Mouse (Mus musculus) cerebellum, postnatal 10 days (tissue): Measurements from ENCODE around the gene Xxylt1.

Source experiments
- DNase-seq, 2 experiments: peaks; one replicate each; pipeline ENCODE4 v3.0.0; 2021; ENCODE audit warnings: mixed read lengths in 2 of 2

Xxylt1 gene

DNA sequence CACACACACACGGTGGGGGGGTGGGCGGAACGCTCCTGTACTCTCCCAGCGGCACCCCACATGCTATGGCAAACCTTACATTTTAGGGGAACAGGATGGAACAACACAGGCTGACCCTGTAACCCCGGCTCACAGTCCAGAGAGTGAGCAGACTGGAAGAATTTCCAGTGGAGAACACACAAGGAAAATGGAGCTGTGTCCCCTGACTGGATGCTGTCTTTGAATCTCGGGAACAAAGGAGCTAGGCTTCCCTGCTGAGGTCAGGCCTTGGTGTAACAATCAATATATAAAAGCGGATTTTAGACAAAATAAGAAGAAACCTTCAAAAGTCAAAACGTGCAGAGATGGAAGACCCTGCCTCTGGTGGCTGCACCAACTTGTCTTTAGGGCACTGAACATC is 57.4 kb downstream of the Xxylt1 start:
- no peak for DNase-seq

GRCm38 (mm10) chr16:31022287-31022686 is 58.9 kb downstream of the Xxylt1 start:
- no peak for DNase-seq

DNA sequence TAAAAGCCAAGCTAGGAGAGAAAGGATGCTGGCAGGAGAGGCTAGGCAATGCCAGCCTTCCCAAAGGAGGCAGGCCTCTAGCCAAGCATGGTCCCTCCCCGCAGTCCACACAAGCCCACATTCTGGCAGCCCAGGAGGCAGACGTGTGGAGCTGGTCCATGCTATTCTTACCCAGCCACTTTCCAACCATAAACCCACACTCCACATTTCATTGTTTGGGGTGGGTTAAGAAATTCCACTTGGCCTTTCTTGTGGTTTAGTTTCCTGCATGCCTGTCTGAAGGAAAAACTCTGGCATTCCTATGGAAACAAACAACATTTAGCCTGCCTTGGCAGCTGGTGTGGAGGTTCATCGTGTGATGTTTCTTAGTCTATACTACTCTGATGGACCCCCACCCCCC is 61.7 kb downstream of the Xxylt1 start:
- peak; percentile 40 to 62 for DNase-seq

- no peak for DNase-seq
These were observed 63.4 kb downstream of the Xxylt1 start for GRCm38 (mm10) chr16:31017687-31018413.

GRCm38 (mm10) chr16:31016669-31017068 is 64.6 kb downstream of the Xxylt1 start:
- DNase-seq = no peak

DNA sequence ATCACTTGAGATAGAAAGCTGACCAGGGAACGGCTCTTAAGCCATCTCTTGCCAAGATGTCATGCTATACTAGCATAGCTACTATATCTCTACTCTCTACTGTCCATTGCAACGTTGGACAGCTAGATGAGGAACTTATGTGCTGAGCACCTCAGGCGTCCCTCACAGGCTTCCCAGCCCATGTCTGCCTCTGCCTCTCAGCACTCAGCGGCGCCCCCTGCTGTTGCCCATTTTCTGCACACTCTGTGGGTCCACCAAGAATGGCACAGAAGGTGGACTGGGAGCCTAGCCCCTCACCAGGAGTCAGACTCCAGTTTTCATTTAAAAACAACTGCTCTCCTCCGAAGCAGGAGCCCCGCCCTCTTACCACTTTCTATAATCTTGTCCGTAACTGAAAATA is 65.1 kb downstream of the Xxylt1 start:
- peak; percentile 60 to 61 for DNase-seq

DNA sequence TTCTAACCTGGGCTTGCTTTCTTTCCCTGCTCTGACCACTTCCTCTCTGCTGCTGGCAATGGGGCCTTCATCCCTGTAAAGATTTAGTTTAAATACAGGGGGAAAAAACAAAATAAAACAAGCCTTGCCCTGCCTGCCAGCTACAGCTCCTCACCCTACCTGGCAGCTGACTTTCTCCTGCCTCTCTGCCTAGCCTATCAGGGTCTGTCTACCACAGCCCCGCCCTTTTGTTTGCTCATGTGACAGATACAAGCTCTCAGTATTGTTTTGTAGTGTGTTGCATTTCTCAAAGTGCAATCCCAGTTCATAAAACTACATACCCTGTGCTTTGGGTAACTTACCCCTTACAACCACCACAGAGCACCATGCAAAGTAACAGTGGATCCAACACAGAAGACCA is 66.0 kb downstream of the Xxylt1 start:
- DNase-seq = no peak

DNA sequence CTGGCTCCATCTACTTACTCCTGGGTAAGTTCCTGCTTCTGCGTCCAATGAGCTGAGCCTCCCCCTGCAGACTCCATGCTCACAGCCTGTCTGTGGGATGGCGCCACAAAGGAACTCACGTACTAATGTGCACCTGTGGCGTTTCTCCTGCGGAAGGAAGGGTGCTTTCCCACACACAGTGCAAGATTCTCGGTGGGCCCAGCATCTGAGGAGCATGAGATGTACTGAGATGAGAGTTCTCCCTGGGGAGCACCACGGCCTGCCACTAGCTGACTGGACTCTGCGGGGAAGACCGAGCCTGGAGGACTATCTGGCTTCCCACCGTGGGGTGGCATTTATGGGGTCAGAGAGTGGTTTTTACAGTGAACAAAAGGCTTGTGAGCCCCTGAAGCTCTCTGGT is 69.0 kb downstream of the Xxylt1 start:
- DNase-seq = no peak

DNA sequence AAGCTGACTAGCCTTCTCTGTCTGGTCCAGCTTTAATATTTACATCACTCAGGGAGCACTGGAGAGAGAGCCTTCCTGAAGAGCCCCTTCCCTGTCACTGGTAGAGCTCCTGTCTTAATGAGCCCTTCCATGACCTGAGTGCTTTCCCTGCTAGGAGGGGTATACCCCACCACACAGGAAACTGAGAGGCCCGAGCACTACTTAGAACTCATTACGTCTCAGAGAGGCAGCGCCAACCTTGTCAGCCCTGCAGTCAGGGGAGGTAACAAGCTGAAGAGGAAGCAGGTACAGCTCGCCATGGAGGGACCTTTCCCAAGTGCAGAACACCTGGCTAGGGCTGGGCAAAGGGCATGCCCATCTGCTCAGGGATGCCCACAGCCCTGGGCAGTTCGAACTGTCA is 70.8 kb downstream of the Xxylt1 start:
- DNase-seq = no peak

DNA sequence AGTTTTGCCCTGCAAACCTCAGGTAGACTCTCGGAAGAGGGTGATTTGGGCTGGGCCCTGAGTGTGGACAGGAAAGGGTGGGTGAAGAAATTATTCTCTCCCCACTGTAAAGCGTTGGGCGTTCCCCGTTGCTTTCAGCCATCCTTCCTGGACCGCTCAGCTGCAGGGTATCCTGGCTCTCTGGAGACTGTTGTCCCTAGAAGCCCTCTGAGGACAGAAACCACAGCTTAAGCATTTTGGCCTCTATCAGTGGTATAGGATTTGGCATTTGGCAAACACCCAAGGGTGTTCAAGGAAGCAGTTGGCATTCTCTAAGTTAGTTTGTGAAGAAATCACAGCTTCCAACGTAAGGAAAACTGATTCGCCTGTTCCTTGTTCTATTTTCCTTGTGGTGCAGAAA is 72.9 kb downstream of the Xxylt1 start:
- peak in 1 of 2 experiments; percentile 36 for DNase-seq

- no peak for DNase-seq
These were observed 73.7 kb downstream of the Xxylt1 start for GRCm38 (mm10) chr16:31007582-31007981.

- DNase-seq = no peak
These were observed 75.5 kb downstream of the Xxylt1 start for GRCm38 (mm10) chr16:31005693-31006092.

- no peak for DNase-seq
These were observed 76.9 kb downstream of the Xxylt1 start for GRCm38 (mm10) chr16:31004321-31004682.

DNA sequence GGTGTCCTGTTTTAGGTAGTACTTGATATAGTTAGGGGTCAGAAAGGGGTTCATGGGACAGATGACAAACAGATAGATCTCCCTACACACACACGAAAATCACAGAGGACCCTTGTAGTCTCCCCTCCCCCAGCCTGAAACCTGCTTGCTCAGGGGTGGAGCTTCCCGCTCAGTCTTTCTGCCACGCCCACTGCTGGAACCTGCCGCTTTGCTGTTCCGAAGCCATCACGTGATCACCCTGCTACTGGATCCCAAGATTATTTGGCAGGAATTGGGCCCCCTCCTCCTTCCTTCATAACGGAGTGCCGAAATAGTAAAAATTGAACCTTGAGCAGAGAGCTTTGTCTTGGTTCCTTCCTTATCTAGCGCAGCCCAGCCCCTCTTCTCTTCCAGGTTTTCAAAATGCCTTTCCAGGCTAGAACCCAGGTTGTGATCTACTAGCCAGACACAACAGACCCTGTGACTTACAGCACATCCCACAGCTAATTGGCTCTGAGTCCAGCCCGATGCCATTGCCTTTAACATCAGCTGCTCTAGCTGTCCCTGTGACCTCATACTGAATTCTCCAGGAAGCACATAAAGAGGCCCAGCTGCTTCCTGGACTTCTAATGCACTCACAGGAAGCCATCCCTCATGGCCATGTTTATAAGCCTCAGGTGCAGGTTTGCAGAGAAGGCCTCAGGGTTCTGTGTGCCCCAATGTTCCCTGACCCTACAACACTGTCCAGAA is 77.5 kb downstream of the Xxylt1 start:
- peak; percentile 62 to 64 for DNase-seq

- DNase-seq = peak in 1 of 2 experiments; percentile 54
These were observed 78.3 kb downstream of the Xxylt1 start for GRCm38 (mm10) chr16:31002926-31003325.

- peak; percentile 68 to 70 for DNase-seq
These were observed 79.1 kb downstream of the Xxylt1 start for GRCm38 (mm10) chr16:31002117-31002516.

- DNase-seq = peak; percentile 81 to 84
These were observed 82.5 kb downstream of the Xxylt1 start for GRCm38 (mm10) chr16:30998711-30999110.

GRCm38 (mm10) chr16:30998048-30998447 is 83.2 kb downstream of the Xxylt1 start:
- peak; percentile 90 to 94 for DNase-seq

DNA sequence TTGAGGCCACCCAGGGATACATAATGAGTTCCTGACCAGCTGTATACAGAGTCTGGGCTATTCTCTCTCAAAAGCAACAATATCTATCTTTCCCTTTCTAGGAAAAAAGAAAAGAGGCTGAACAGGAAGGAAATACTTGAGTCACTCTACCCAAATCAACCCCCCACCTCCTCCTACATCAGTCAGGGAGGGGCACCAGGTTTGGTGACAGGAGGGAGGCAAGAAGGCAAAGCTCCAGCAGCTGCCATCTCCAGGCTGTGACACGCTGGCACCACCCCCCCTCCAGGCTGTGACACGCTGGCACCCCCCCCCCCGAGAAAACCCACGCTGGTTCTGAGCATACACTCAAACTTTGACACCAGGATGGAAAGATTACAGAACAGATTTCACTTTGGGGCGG is 85.8 kb downstream of the Xxylt1 start:
- DNase-seq = no peak

DNA sequence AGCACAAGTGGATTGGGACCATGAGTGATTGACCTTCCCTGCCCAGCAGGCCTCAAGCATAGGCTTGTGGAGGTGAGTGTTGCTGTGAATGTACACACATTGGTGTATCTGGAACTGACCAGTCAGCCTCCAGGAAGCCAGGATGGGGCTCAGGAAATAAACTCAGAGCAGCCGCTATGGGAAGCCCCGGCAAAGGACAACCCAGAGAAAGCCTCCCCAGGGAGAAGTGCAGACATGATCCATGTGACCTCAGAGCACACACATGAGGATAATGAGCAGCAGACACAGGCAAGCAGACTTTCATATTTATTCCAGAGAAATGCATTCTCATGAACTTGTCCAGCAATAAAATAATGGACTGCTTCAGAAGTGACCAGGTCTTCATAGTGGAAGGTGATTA is 86.4 kb downstream of the Xxylt1 start:
- DNase-seq = no peak

DNA sequence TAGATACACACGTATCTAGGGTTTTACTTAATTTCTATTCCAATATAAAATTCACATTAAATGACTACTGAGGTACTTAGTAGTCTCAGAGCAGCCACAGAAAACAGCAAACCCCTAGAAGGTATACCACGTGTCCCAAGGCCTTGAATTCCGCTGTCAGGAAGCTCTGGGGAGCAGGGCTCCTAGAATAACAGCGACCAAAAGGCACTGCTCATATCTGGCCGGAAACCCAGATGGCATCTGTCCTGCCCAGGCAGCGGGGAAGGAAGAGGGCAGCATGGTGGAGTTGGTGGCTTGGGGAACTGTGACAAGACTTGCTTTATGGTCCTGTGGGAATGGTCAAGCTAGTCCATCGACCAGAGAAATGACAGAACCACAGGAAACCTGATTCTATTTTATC is 86.9 kb downstream of the Xxylt1 start:
- DNase-seq = peak in 1 of 2 experiments; percentile 68

DNA sequence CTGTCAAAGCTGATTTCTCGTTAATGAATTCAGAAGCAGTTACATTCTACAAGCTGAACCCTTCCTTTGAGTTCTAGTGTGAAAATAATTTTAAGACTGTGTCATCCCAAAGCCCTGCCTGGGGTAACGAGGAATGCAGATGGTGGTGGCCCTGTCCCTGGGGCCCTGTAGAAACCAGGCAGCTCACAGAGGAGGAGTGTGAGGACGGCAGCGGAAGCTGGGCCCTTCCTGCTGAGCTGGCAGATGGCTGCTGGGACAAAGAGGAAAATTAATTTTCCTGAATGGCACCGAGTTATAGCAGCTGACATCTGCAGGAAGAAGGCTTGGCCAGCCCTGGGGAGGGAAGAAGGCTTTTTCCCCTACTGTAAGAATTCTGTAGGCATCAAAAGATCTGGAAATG is 88.7 kb downstream of the Xxylt1 start:
- peak; percentile 64 to 81 for DNase-seq

DNA sequence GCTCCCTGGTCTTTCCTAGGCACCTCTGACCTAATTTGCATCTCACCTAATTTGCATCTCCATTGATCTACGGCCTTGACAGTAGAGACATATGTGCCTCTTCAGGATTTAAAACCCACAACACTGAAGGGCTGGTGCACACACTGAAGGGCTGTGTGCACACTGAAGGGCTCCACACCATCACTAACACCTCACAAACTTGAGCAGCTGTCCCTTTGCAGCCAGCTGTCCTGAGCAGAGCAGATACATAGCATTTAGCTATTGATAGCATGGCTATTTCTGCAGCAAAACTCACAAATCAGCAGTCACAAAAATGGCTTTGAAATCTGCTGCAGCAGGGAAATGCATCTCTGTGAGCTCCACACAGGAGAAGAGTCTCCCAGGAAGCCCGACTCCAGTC is 90.6 kb downstream of the Xxylt1 start:
- DNase-seq = no peak

DNA sequence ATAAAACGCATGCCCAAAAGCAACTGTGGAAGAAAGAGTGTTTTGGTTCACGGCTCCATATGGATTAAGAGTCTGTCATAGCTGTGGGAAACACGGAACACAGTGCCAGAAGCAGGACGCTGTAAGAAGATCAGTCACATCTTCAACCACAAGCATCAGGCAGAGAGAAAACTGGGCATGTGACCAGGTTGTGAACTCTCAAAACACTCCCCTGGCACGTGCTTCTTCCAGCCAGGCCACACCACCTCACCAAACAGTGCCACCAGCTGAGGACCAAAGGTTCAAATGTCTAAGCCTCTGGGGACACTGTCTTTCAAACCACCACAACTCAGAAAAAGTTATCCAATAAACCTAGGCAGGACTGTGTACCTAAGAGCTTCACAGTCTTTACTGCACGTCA is 93.0 kb downstream of the Xxylt1 start:
- no peak for DNase-seq

DNA sequence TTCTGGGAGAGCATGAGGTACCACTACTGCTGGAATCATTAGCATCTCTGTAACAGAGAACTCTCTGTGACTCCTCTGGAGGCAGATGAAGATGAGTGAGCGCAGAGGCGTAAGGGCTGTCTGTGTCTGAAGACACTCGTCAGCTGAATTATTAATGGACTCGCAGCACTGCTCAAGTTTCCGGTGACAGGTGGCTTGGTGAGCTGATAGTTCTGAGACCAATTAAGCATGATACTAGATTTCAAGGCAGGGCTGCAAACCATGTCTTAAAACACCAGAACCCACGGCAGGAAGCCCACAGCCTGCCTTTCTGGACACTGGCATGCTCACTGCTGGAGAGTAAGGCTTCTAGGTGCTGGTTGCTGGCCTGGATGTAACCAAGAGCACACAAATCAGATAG is 93.5 kb downstream of the Xxylt1 start:
- DNase-seq = no peak
